Mouse (Mus musculus) hematopoietic stem cell, adult 5-6 weeks (primary cell): ENCODE data around the gene Col18a1. TPM values are rescaled to one million over a fixed set of nuclear protein-coding genes. Genes with fewer than 3 reads are reported as not detected.

Experiments used
- ATAC-seq, 2 experiments: fragments of 125-278 bp in 1 of 2; replicated peaks in 1 of 2; 2 replicates each; pipeline ENCODE4 v1.8.0; 2016 to 2017; ENCODE audit warnings: inconsistent platforms in 2 of 2, mild to moderate bottlenecking in 2 of 2, moderate number of reproducible peaks in 2 of 2, low read depth in 1 of 2, moderate TSS enrichment in 1 of 2; ENCODE audit not compliant: low FRiP score in 2 of 2, poor library complexity in 2 of 2, severe bottlenecking in 2 of 2, insufficient read depth in 1 of 2, low TSS enrichment in 1 of 2
- total RNA-seq: library from RNA; stranded (forward); fragments of 172-1452, 232-1000 nt; gene quantifications from 2 replicates; pipeline ENCODE4 v1.2.3, GENCODE M21; 2017

Gene Col18a1
- total RNA-seq, 1 experiment from 2014 or later, result 1.5 TPM

- ATAC-seq, result no peak
Observed at GRCm38 (mm10) chr10:77016499-77016898, 149.8 kb downstream of the Col18a1 start.

DNA sequence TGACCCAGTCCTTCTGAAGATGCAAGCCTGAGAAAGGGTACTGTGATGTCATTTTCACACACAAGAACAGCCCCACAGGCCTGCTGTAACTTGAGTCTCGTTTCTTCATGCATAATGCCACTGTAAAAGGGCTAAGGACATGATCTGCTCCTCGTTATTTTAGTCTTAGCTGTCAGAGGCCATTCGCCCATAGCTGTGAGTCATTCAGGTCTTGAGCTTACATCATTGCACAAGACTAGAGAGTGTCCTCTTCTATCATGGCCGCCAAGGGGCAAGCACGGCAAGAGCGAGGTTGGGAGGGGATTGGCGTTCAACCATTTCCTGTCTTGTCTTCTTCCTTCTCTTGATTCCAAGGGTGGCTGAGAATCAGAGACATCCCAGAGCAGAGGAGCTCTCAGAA lies 150.3 kb downstream of the Col18a1 start:
- no peak for ATAC-seq

DNA sequence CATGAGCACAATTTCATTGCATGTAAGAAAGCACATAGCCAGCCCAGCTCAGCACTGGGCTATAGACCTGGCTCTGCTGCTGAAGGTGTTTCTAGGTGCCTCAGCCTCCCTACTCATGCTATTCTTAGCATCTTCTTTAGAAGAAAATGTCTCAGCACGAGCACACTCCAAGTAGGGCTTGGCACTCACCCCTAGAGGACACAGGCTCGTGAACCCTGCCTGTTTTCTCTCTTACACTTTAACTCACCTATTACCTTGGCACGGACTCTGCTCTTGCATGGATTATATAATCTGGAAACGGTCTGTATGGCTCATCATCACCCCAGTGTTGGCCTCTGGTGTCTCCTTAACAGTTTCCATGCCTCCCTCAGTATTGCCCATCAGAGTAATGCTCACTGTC lies 154.7 kb downstream of the Col18a1 start:
- no peak for ATAC-seq

DNA sequence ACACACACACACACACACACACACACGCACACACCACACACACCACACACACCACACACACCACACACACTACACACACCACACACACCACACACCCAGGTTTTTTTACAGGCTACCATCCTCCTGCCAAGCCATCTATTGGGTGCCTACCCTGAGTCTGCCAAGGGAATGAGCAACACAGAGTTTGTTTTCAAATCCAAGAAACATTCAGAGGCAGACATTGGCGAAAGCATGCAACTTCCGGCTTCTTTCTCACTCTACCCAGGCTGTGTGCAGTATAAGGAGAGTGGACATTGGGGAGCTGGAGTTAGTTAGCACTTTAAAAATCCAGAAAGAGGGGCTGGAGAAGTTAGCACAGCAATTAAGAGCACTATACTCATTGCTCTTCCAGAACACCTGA lies 157.7 kb downstream of the Col18a1 start:
- no peak for ATAC-seq

- ATAC-seq, result no peak
Observed at GRCm38 (mm10) chr10:77008109-77008561, 158.2 kb downstream of the Col18a1 start.

GRCm38 (mm10) chr10:77007433-77008108 lies 158.8 kb downstream of the Col18a1 start:
- no peak for ATAC-seq

- ATAC-seq, result no peak
Observed at GRCm38 (mm10) chr10:77004936-77005335, 161.4 kb downstream of the Col18a1 start.

Other genes with a start within 250 kb of the Col18a1 start
- gene Pcbp3, start 204.7 kb downstream of the Col18a1 start, total RNA-seq, result 10.3 and 11.8 TPM in 2 replicates
- 16.4 and 35.5 TPM in 2 replicates for gene Slc19a1, start 134.3 kb downstream of the Col18a1 start, total RNA-seq
- gene Pofut2, start 92.7 kb upstream of the Col18a1 start, total RNA-seq, result 13.5 and 21.3 TPM in 2 replicates